Mouse (Mus musculus) lung, embryonic 16.5 days (tissue): Measurements from ENCODE around the gene Otud7b. TPM values are rescaled to one million over a fixed set of nuclear protein-coding genes. Genes with fewer than 3 reads are reported as not detected.

Source experiments
- ATAC-seq: fragments of 200-750 bp; cut with Nextera tagmentation; 2 replicates; pipeline ENCODE4 v1.8.0; 2017; ENCODE audit warnings: low read depth, mild to moderate bottlenecking, moderate library complexity
- H3K27ac ChIP-seq: fragments of 300-500 bp; sonication (generic); 2 replicates; pipeline ENCODE4 v1.5.1; 2014; ENCODE audit warnings: mild to moderate bottlenecking, control low read depth, low read length
- H3K27me3 ChIP-seq: fragments of 300-500 bp; sonication (generic); 2 replicates; pipeline ENCODE4 v1.6.1; 2014; ENCODE audit warnings: low read depth, low read length, mixed read lengths; ENCODE audit not compliant: control insufficient read depth, insufficient read depth
- H3K36me3 ChIP-seq: fragments of 300-500 bp; sonication (generic); 2 replicates; pipeline ENCODE4 v1.6.1; 2014; ENCODE audit warnings: low read length; ENCODE audit not compliant: control insufficient read depth, insufficient read depth
- H3K4me1 ChIP-seq: fragments of 300-500 bp; sonication (generic); replicated peaks from 2 replicates; pipeline ENCODE4 v1.6.1; 2014; ENCODE audit warnings: low read length, mixed read lengths; ENCODE audit not compliant: control insufficient read depth, insufficient read depth
- H3K4me2 ChIP-seq: fragments of 300-500 bp; sonication (generic); 2 replicates; pipeline ENCODE4 v1.6.1; 2014; ENCODE audit warnings: low read depth, low read length, control low read depth
- H3K4me3 ChIP-seq: fragments of 300-500 bp; sonication (generic); 2 replicates; pipeline ENCODE4 v1.5.1; 2014; ENCODE audit warnings: mild to moderate bottlenecking, low read length, control low read depth
- H3K9ac ChIP-seq: fragments of 300-500 bp; sonication (generic); 2 replicates; pipeline ENCODE4 v1.6.1; 2014; ENCODE audit warnings: low read length, control low read depth
- H3K9me3 ChIP-seq: fragments of 300-500 bp; sonication (generic); 2 replicates; pipeline ENCODE4 v1.6.1; 2016; ENCODE audit warnings: low read length; ENCODE audit not compliant: control insufficient read depth
- WGBS: fragments of 180-500 bp; shearing (Covaris S2); extraction: QIAGEN DNeasy Blood & Tissue Kit; methylation state at CpG from one replicate; pipeline ENCODE4 v1.1.7; 2014; 5-methylcytosine and 5-hydroxymethylcytosine counted together
- polyA plus RNA-seq: library from polyadenylated mRNA; unstranded; fragments of >200 nt; fragmentation: Nextera tagmentation; extraction: Ambion mirVana; gene quantifications from 2 replicates; pipeline ENCODE4 v1.2.1, GENCODE M21; 2015

Otud7b gene
- polyA plus RNA-seq, 1 experiment from 2014 or later, result 18.8 TPM

DNA sequence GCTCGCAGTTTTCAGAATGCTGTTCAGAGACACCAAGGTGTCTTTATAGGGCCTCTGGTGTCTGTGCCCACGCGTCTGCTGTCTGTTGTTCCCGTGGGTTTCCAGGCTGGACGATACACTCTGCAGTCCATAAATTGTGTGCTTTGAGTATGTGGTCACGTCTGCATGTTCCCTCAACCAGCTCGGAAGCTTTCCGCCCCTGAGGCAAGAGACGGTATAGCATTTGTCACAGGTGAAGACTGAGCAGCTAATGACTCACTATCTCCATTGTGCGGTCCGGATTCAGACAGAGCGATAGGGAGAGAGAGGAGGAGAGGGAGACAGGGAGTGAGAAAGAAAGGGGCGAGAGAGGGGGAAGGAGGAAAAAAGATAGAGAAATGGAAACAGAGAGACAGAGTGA is 10.8 kb upstream of the Otud7b start:
- Histone ChIP-seq H3K4me3 (no peak overlapping the region), H3K4me2 (no peak overlapping the region), H3K27me3 (no peaks in the 10 kb centered on the region), H3K36me3 (no peaks in the 10 kb centered on the region), H3K27ac (no peak overlapping the region), H3K4me1 (peaks cover 6% of the 10 kb centered on the region; the same call in 1 of the 2 replicates), H3K9ac (no peak overlapping the region), H3K9me3 (no peaks in the 10 kb centered on the region)
- ATAC-seq, result no peak
- WGBS, result 46% methylated on average over 13 of the region's 13 CpGs

DNA sequence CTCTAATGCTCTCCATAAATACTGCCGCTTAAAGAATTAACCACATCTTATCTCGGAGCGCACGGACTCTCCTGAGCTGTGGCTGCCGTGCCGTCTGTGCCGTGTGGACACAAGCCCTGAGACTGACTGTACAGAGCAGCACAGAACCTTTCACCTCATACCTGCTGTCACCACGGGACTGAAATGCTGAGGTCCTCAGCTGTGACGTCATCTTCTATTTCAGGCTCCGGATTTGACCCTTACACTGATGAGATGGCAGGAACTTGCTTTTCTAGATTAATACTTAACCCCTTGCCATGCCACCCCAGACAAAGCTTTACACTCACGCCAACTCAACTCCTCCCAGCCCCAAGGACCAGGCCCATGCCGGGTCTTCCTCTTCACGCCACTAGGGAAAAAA is 10.1 kb upstream of the Otud7b start:
- no peak overlapping the region for H3K4me3 ChIP-seq
- H3K27me3 ChIP-seq, result no peaks in the 10 kb centered on the region
- no peak overlapping the region for H3K27ac ChIP-seq
- peaks cover 12% of the 10 kb centered on the region for H3K4me1 ChIP-seq
- 40% methylated on average over 13 of the region's 13 CpGs for WGBS
- no peaks in the 10 kb centered on the region for H3K36me3 ChIP-seq
- no peak overlapping the region for H3K4me2 ChIP-seq
- H3K9me3 ChIP-seq, result no peaks in the 10 kb centered on the region
- no peak overlapping the region for H3K9ac ChIP-seq
- peak; percentile 81 for ATAC-seq

DNA sequence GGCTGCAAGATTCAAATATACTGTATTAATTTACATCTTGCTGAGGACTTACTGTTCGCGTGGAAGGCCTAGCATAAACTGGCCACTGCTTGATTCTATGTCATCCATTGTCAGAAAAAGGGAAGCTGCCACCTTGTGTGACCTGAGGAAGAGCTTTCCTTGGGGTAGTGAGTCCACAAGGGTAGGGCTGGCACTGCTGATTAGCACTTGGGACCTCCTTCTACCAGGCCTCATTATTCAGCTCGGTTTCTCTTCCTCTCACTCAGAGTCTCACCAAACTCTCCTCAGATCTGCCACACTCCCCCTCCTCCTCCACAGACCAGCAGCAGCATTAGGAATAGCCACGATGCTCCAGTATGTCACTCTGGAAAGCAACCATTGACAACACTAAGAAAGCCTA is 6.2 kb upstream of the Otud7b start:
- Histone ChIP-seq H3K9ac (no peak overlapping the region), H3K27me3 (no peaks in the 10 kb centered on the region), H3K36me3 (no peaks in the 10 kb centered on the region), H3K27ac (no peak overlapping the region), H3K9me3 (no peaks in the 10 kb centered on the region), H3K4me1 (peaks cover 22% of the 10 kb centered on the region), H3K4me3 (no peak overlapping the region), H3K4me2 (no peak overlapping the region)
- 46% methylated on average over 4 of the region's 4 CpGs for WGBS
- ATAC-seq, result no peak

DNA sequence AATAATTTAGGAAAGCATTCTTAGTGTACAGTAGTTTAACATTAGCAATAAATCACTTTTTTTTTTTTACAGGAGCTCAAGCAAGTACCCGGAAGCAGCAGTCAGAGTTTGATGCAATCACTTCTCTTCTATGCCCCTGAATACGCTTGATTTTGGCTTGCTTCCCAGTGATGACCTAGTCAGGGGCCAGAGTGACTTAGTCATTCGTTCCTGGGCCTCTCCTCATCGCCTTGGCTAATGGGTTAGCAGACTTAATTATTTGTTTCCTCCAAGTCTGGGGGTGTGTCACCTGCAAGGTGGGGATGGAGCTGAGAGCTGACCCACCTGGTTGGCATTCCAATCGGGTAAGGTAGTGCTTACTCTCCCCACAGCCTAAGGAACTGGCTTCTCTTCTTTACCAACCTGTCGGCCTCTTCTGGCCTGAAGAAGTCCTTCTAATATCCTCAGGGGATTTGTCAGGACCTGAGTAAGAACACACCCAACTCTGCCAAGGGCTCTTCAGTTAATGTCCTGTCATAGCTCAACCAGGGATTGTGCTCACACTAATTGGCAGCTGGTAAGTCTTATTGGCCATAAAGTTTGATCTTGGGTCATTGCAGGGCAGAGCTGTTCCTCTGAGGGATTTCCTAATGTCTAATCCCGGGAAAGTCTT is 5.6 kb upstream of the Otud7b start:
- 27% methylated on average over 7 of the region's 7 CpGs for WGBS
- Histone ChIP-seq H3K27me3 (no peaks in the 10 kb centered on the region), H3K4me3 (no peak overlapping the region), H3K36me3 (no peaks in the 10 kb centered on the region), H3K9me3 (no peaks in the 10 kb centered on the region), H3K4me1 (peaks cover 27% of the 10 kb centered on the region), H3K4me2 (no peak overlapping the region), H3K27ac (no peak overlapping the region), H3K9ac (no peak overlapping the region)
- ATAC-seq, result peak; percentile 61

DNA sequence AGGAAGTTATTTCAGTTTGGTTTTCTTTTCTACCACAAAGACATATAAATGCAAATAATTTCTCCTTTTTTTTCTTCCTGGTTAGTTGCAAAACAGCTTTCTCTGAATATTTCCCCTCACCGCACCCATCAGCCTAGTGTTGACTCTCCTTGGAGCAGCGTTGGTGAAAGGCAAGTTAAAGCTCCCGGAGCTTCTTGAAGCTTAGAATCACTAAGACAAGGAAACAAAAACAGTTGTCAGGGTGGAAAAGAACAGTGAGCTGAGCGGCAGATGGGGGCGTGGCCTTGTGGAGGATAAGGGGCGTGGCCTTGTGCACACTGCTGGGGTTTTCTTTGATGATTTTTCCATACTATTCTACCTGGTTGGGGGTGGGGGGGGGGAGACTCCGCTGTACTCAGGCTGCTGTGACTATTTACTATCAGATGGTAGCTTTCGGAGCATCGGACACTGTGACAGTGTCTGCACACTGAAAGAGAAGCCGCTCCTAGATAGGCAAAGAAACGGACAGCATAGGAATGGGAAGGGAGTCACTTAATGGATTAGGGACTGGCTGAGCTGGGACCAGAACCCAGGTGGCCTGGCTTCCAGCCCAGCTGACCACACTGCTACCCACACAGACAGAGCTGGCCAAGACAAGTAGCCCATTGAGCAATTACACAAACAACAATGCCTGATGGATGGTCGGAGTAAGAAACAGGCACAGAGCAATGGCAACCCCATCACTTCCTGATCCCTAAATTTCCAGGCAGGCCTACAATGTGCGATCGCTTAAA is 2.0 kb upstream of the Otud7b start:
- Histone ChIP-seq H3K36me3 (no peaks in the 10 kb centered on the region), H3K4me3 (peak overlapping the region; percentile 32), H3K4me1 (peaks cover 38% of the 10 kb centered on the region), H3K4me2 (peak overlapping the region; percentile 54), H3K27me3 (no peaks in the 10 kb centered on the region), H3K9ac (peak overlapping the region; percentile 60; the same call in 1 of the 2 replicates), H3K9me3 (no peaks in the 10 kb centered on the region), H3K27ac (no peak overlapping the region)
- WGBS, result 15% methylated on average over 14 of the region's 14 CpGs
- ATAC-seq, result no peak

DNA sequence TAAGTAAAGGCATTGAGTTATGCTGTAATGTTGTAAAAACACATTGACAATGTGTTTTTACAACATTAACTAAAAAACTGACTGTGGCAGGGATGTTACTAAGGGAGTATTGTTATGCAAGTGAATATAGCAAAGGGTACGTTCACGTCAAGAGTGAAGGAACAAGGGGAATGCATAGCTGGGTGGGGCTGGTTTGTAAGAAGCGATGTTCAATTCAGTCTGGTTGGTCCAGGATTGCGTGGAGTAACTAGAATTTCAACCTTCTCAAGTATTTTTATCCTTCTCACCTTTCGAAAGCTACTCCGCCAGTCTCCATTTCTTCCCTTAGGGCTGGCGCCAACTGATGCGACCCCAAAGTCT is 446 bp upstream of the Otud7b start:
- Histone ChIP-seq H3K4me3 (peak overlapping the region; percentile 88), H3K4me1 (peaks cover 30% of the 10 kb centered on the region), H3K9me3 (no peaks in the 10 kb centered on the region), H3K36me3 (no peaks in the 10 kb centered on the region), H3K9ac (peak overlapping the region; percentile 96), H3K27me3 (no peaks in the 10 kb centered on the region), H3K27ac (peak overlapping the region; percentile 95), H3K4me2 (peak overlapping the region; percentile 88)
- peak; percentile 68 for ATAC-seq
- 3% methylated on average over 8 of the region's 8 CpGs for WGBS

- peak; percentile 26; the same call in 1 of the 2 replicates for ATAC-seq
- 7% methylated on average over 10 of the region's 10 CpGs for WGBS
Measured at GRCm38 (mm10) chr3:96105232-96105747, 963 bp downstream of the Otud7b start.

GRCm38 (mm10) chr3:96106151-96106550 is 1.8 kb downstream of the Otud7b start:
- Histone ChIP-seq H3K4me2 (peak overlapping the region; percentile 8; the same call in 1 of the 2 replicates), H3K27me3 (no peaks in the 10 kb centered on the region), H3K9me3 (no peaks in the 10 kb centered on the region), H3K4me1 (peaks cover 25% of the 10 kb centered on the region), H3K27ac (no peak overlapping the region), H3K4me3 (no peak overlapping the region), H3K9ac (no peak overlapping the region), H3K36me3 (0 out of 2 replicates have a peak, but pooled peaks cover 4% of the 10 kb centered on the region)
- ATAC-seq, result no peak
- 71% methylated on average over 4 of the region's 4 CpGs for WGBS

More at GRCm38 (mm10) chr3:96105232-96105747, 963 bp downstream of the Otud7b start:
- Histone ChIP-seq H3K27me3 (no peaks in the 10 kb centered on the region), H3K27ac (peak overlapping the region; percentile 95), H3K36me3 (0 out of 2 replicates have a peak, but pooled peaks cover 4% of the 10 kb centered on the region), H3K9ac (peak overlapping the region; percentile 96), H3K4me2 (peak overlapping the region; percentile 88), H3K4me3 (peak overlapping the region; percentile 88), H3K9me3 (no peaks in the 10 kb centered on the region), H3K4me1 (peaks cover 25% of the 10 kb centered on the region)

- Histone ChIP-seq H3K4me2 (no peak overlapping the region), H3K9ac (no peak overlapping the region), H3K27me3 (no peaks in the 10 kb centered on the region), H3K9me3 (no peaks in the 10 kb centered on the region), H3K27ac (no peak overlapping the region), H3K4me3 (no peak overlapping the region), H3K36me3 (0 out of 2 replicates have a peak, but pooled peaks cover 4% of the 10 kb centered on the region), H3K4me1 (peaks cover 17% of the 10 kb centered on the region)
- WGBS, result 97% methylated on average over 3 of the region's 3 CpGs
- no peak for ATAC-seq
Measured at GRCm38 (mm10) chr3:96108315-96108714, 4.0 kb downstream of the Otud7b start.
